Mouse (Mus musculus): ENCODE results near the gene Shmt2.
A peak's percentile ranks its signal among the peaks of the same experiment; 100 is the strongest.

DNA sequence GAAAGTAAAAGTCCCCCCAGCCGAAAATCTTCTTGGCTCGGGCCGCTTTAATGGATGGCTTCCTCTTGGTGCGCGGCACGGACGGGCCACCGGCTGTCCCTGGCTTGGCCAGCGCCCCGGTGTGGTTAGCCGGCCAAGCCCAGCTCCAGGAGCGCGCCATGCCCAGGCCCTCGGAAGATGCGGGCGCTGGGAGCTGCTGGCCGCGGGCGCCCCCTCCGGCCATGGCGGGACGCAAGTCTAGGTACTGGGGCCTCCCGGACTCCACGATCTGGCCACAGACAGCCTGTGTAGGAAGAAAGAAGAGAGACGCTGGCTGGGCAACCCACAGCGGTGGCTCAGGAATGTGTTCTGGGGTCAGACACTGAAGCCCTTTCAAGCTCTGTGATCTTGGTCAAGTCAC lies 4.4 kb upstream of the Shmt2 start:
- peak; percentile 53 for TF ChIP-seq CTCF (IDR thresholded peaks at IDR 0.05; ENCODE audit: low read depth)
- no peak for TF ChIP-seq EP300 (IDR thresholded peaks at IDR 0.05; ENCODE audit: low read depth)
